Mouse (Mus musculus) heart, embryonic 12.5 days (tissue): ENCODE measurements around the gene Baat. TPM values are rescaled to one million over a fixed set of nuclear protein-coding genes. Genes with fewer than 3 reads are reported as not detected.
"Not testable (repeated sequence)": the region's sequence is repeated elsewhere in the genome, so short reads cannot be mapped to it uniquely, and the experiment has no call there.

Experiments
- ATAC-seq: fragments of 200-750 bp; cut with Nextera tagmentation; 2 replicates; pipeline ENCODE4 v1.8.0; 2017; ENCODE audit warnings: moderate TSS enrichment, moderate library complexity; ENCODE audit not compliant: insufficient number of reproducible peaks, low FRiP score
- H3K27ac ChIP-seq: fragments of 300-500 bp; sonication (generic); 2 replicates; pipeline ENCODE4 v1.5.1; 2016; ENCODE audit warnings: mild to moderate bottlenecking, moderate library complexity; ENCODE audit not compliant: poor library complexity, severe bottlenecking
- H3K27me3 ChIP-seq: fragments of 300-500 bp; sonication (generic); replicated peaks from 2 replicates; pipeline ENCODE4 v1.6.1; 2016; ENCODE audit warnings: mild to moderate bottlenecking, moderate library complexity
- H3K36me3 ChIP-seq: fragments of 300-500 bp; sonication (generic); 2 replicates; pipeline ENCODE4 v1.6.1; 2016; ENCODE audit warnings: mild to moderate bottlenecking, moderate library complexity
- H3K4me1 ChIP-seq: fragments of 300-500 bp; sonication (generic); replicated peaks from 2 replicates; pipeline ENCODE4 v1.6.1; 2016; ENCODE audit warnings: mild to moderate bottlenecking
- H3K4me2 ChIP-seq: fragments of 300-500 bp; sonication (generic); 2 replicates; pipeline ENCODE4 v1.6.1; 2016; ENCODE audit warnings: mild to moderate bottlenecking, moderate library complexity
- H3K4me3 ChIP-seq: fragments of 300-500 bp; sonication (generic); 2 replicates; pipeline ENCODE4 v1.5.1; 2016; ENCODE audit warnings: mild to moderate bottlenecking
- H3K9ac ChIP-seq: fragments of 300-500 bp; sonication (generic); 2 replicates; pipeline ENCODE4 v1.6.1; 2016; ENCODE audit warnings: mild to moderate bottlenecking, moderate library complexity
- H3K9me3 ChIP-seq: fragments of 300-500 bp; sonication (generic); replicated peaks from 2 replicates; pipeline ENCODE4 v1.6.1; 2016; ENCODE audit warnings: mild to moderate bottlenecking, moderate library complexity
- WGBS: fragments of 180-500 bp; shearing (Covaris S2); methylation state at CpG from one replicate; pipeline ENCODE4 v1.1.7; 2016; 5-methylcytosine and 5-hydroxymethylcytosine counted together
- polyA plus RNA-seq: library from polyadenylated mRNA; unstranded; fragments of >200 nt; fragmentation: Nextera tagmentation; extraction: Ambion mirVana; gene quantifications from 2 replicates; pipeline ENCODE4 v1.2.1, GENCODE M21; 2016

Baat gene
- polyA plus RNA-seq, 1 experiment from 2014 or later: not detected

DNA sequence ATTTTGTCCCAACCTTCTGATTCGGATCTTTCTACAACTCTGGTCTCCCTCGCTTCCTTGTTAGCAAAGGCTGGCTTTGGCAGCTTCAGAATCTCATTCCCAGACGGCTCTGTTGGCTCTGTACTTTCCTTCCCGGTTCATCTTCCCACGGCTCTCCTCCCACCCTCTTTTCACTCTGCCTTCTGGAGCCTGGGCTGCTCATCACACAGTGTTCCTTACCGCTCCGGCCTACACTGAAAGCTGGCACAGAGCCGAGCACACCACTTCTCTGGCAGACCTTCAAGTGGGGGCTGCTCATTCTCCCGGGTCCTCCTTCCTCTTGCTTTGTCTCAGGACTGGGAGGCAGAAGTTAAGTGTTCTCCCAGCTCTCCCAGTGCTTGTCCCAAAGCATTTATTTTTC, 16.2 kb upstream of the Baat start:
- 74% methylated on average over 9 of the region's 9 CpGs for WGBS
- H3K27ac ChIP-seq: no peak overlapping the region
- no peak for ATAC-seq
- no peak overlapping the region for H3K9ac ChIP-seq
- no peak overlapping the region for H3K4me3 ChIP-seq
- H3K4me1 ChIP-seq: peaks cover 16% of the 10 kb centered on the region
- H3K4me2 ChIP-seq: peak overlapping the region; percentile 77; the same call in 1 of the 2 replicates
- no peaks in the 10 kb centered on the region for H3K27me3 ChIP-seq
- H3K36me3 ChIP-seq: peaks cover 32% of the 10 kb centered on the region
- no peaks in the 10 kb centered on the region for H3K9me3 ChIP-seq

GRCm38 (mm10) chr4:49521346-49521745, 15.0 kb upstream of the Baat start:
- no peaks in the 10 kb centered on the region for H3K9me3 ChIP-seq
- H3K4me2 ChIP-seq: peak overlapping the region; percentile 77
- peak overlapping the region; percentile 83 for H3K9ac ChIP-seq
- WGBS: under 1% methylated on average over 17 of the region's 17 CpGs
- H3K27ac ChIP-seq: peak overlapping the region; percentile 62
- peak; percentile 55 for ATAC-seq
- peak overlapping the region; percentile 94 for H3K4me3 ChIP-seq
- peaks cover 18% of the 10 kb centered on the region for H3K4me1 ChIP-seq
- H3K27me3 ChIP-seq: no peaks in the 10 kb centered on the region
- peaks cover 31% of the 10 kb centered on the region for H3K36me3 ChIP-seq

- H3K36me3 ChIP-seq: peaks cover 27% of the 10 kb centered on the region
- peak within 1 kb of the TSS; percentile 77 for H3K4me2 ChIP-seq
- peaks cover 18% of the 10 kb centered on the region for H3K4me1 ChIP-seq
- H3K27me3 ChIP-seq: no peaks in the 10 kb centered on the region
- under 1% methylated on average over 41 of the region's 41 CpGs for WGBS
- ATAC-seq: peak; percentile 100
- H3K4me3 ChIP-seq: peak within 1 kb of the TSS; percentile 94
- peak within 1 kb of the TSS; percentile 83 for H3K9ac ChIP-seq
- H3K9me3 ChIP-seq: no peaks in the 10 kb centered on the region
- peak within 1 kb of the TSS; percentile 62 for H3K27ac ChIP-seq
Observed at GRCm38 (mm10) chr4:49520572-49521340, 14.4 kb upstream of the Baat start, which contains the start of the genes Mrpl50 and Zfp189. Gene Mrpl50, minus strand, starts transcription at chr4:49521093. Gene Zfp189, plus strand, starts transcription at chr4:49521176.

DNA sequence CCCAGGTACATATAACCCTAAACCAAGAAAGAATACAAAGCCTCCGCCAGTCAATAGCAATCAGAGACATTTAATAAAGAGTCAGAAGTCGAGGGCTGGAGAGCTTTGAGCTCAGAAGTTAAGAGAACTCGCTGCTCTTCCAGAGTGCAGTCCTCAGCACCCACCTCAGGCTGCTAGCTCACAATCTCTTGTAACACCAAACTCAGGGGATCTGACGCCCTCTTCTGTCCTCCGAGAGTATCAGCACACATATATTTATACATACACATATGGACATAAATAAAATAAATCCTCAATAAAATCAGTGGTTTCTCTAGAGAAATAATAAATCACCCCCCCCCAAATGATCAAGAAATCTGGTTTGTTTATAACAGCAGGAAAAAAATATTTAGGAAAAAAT, 13.1 kb upstream of the Baat start:
- Histone ChIP-seq H3K4me2 (peak overlapping the region; percentile 43), H3K9me3 (no peaks in the 10 kb centered on the region), H3K36me3 (peaks cover 23% of the 10 kb centered on the region), H3K27ac (no peak overlapping the region), H3K4me3 (0 out of 2 replicates have a peak overlapping the region, but pooled peaks have one; percentile 9), H3K4me1 (peaks cover 18% of the 10 kb centered on the region), H3K9ac (no peak overlapping the region), H3K27me3 (no peaks in the 10 kb centered on the region)
- 80% methylated on average over 5 of the region's 5 CpGs for WGBS
- no peak for ATAC-seq

DNA sequence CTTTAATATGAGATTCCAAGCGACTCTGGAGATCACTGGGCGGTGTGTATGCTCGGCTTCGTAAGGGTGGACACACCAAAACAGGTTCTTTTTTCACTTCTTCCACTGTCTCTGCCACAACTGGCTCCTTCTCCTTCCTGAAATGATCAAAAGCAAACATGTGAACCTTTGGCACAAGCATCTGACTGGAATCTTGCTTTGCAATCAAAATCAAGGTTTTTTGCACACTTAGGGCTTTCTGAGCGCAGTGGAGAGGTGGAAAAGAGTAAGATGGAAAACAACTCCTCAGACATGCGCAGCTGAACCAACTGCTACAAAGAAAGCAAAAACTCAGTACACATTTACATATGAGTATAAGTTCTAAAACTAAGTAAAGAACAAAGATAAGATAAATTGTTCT, 8.1 kb upstream of the Baat start:
- H3K4me1 ChIP-seq: peaks cover 8% of the 10 kb centered on the region; the same call in 1 of the 2 replicates
- ATAC-seq: no peak
- H3K27me3 ChIP-seq: no peaks in the 10 kb centered on the region
- H3K4me3 ChIP-seq: no peak overlapping the region
- peaks cover 27% of the 10 kb centered on the region for H3K36me3 ChIP-seq
- no peaks in the 10 kb centered on the region for H3K9me3 ChIP-seq
- H3K4me2 ChIP-seq: no peak overlapping the region
- 95% methylated on average over 6 of the region's 6 CpGs for WGBS
- no peak overlapping the region for H3K9ac ChIP-seq
- no peak overlapping the region for H3K27ac ChIP-seq

GRCm38 (mm10) chr4:49512636-49513035, 6.3 kb upstream of the Baat start:
- no peak for ATAC-seq
- 0 out of 2 replicates have a peak, but pooled peaks cover 3% of the 10 kb centered on the region for H3K4me1 ChIP-seq
- no peak overlapping the region for H3K27ac ChIP-seq
- no peaks in the 10 kb centered on the region for H3K27me3 ChIP-seq
- H3K9me3 ChIP-seq: no peaks in the 10 kb centered on the region
- no peak overlapping the region for H3K4me2 ChIP-seq
- H3K36me3 ChIP-seq: peaks cover 21% of the 10 kb centered on the region
- no peak overlapping the region for H3K4me3 ChIP-seq
- no peak overlapping the region for H3K9ac ChIP-seq
- 94% methylated on average over 4 of the region's 4 CpGs for WGBS

GRCm38 (mm10) chr4:49510236-49510835, 4.0 kb upstream of the Baat start:
- H3K9me3 ChIP-seq, H3K27me3 ChIP-seq, H3K9ac ChIP-seq, H3K4me3 ChIP-seq, H3K27ac ChIP-seq, ATAC-seq, H3K4me2 ChIP-seq, H3K4me1 ChIP-seq: not testable (repeated sequence)
- WGBS: 93% methylated on average over 1 of the region's 1 CpGs
- peaks cover 21% of the 10 kb centered on the region for H3K36me3 ChIP-seq

DNA sequence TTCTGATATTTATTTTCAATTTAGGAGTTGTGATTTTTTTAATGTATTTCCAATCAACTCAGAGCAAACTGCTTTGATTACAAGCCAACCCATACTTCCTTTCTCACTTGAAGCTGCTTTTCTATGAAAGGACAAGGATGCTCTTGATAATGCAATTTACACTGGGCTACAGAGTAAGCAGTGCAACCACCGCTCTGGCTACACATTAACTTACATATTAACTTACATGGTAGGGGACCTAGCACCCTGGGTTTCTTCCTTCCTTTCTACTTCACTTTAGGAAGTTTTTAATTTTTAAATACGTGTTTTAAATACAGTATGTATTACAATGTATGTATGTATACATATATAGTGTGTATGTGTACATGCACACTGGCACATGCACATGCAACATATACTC, 2.8 kb upstream of the Baat start:
- Histone ChIP-seq H3K36me3 (peaks cover 17% of the 10 kb centered on the region), H3K9me3 (no peaks in the 10 kb centered on the region), H3K4me1 (peaks cover 6% of the 10 kb centered on the region; the same call in 1 of the 2 replicates), H3K4me2 (no peak overlapping the region), H3K27me3 (no peaks in the 10 kb centered on the region), H3K27ac (no peak overlapping the region), H3K9ac (no peak overlapping the region), H3K4me3 (no peak overlapping the region)
- 84% methylated on average over 2 of the region's 2 CpGs for WGBS
- no peak for ATAC-seq

- Histone ChIP-seq H3K4me2 (no peak overlapping the region), H3K4me3 (no peak overlapping the region), H3K36me3 (no peaks in the 10 kb centered on the region), H3K9ac (no peak overlapping the region), H3K9me3 (no peaks in the 10 kb centered on the region), H3K27ac (no peak overlapping the region), H3K27me3 (no peaks in the 10 kb centered on the region), H3K4me1 (peaks cover 6% of the 10 kb centered on the region; the same call in 1 of the 2 replicates)
- ATAC-seq: no peak
- WGBS: 80% methylated on average over 1 of the region's 1 CpGs
Observed at GRCm38 (mm10) chr4:49503563-49503962, 2.8 kb downstream of the Baat start.

DNA sequence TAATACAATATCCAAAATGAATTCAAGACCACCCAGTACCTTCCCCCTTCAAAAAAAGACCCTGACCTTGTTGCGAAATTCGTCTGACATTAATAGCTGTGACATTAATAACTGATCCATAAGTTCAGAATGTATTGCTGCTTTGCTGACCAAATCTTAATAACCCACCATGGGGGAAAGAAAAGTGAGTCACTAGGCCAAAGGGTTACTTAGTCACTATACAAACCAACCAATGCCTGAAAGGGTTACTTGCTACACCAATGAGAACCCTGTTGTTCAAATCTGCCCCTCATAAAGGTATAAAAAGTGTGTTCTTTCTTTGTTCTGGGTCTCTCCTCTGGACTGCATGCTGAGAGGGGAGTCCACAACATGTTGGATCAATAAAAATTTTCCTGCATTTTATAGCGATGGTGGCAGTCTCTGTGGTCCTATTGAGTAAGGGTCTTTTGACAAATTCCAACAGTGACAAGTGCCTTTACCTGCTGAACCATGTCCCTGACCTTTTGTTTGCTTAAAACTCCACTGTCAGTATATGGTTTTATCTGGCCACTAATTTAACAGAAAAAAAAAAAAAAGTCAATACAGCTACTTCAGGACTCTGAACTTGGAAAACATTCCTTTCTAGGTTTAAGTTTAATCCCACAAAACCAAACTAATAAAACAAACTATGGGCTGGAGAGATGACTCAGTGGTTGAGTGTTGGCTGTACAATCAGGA, 20.3 kb downstream of the Baat start:
- H3K27ac ChIP-seq, ATAC-seq, H3K9me3 ChIP-seq, H3K4me2 ChIP-seq, H3K4me1 ChIP-seq, H3K36me3 ChIP-seq, H3K27me3 ChIP-seq, H3K9ac ChIP-seq, H3K4me3 ChIP-seq: not testable (repeated sequence)
- WGBS: 78% methylated on average over 3 of the region's 3 CpGs

DNA sequence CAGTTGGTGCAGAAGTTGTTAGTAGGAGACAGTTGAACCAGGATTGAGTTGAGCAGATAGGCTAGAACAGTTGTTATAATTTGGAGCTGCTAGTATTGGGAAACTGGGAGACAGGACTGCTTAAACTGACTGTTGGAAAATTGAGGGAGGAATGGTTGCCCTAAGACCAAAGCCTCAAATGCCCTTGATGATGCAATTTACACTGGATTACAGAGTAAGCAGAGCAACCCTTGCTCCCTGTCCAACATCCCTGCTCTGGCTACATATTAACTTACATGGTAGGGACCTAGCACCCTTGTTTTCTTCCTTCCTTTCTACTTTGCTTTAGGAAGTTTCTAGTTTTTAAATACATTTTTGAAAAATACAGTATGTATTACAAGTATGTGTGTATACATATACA, 20.9 kb downstream of the Baat start:
- H3K36me3 ChIP-seq: no peaks in the 10 kb centered on the region

More for the DNA sequence above, 20.9 kb downstream of the Baat start:
- no peak for ATAC-seq
- Histone ChIP-seq H3K9ac (no peak overlapping the region), H3K4me1 (no peaks in the 10 kb centered on the region), H3K4me2 (no peak overlapping the region), H3K27me3 (no peaks in the 10 kb centered on the region), H3K27ac (no peak overlapping the region), H3K9me3 (no peaks in the 10 kb centered on the region), H3K4me3 (no peak overlapping the region)
